Mouse (Mus musculus): Measurements from ENCODE around the gene Olfr355. TPM values are rescaled to one million over a fixed set of nuclear protein-coding genes. Genes with fewer than 3 reads are reported as not detected.

The Olfr355 gene
- not detected in 2 replicates for polyA plus RNA-seq (2014; fragmentation: Nextera tagmentation; extraction: Ambion mirVana)

DNA sequence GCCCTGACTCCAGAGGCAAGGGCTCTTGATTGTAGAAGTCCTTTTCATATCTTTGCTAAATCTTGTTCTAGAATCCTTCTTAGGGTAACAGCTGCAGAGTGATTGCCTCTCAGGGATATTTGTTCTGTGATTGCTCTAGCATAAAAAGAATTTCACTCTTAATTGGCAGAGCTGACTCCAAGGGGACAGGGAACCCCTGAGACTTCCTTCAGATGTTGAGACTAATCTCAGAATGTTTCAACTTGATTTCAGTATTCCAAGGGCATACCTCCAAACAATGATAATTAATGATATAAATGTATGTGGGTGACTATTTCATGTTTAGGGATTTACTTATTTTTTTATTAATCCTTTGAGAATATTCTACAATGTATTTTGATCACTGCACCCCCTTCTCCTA lies at the start of gene Olfr355:
TSS of gene Olfr355 (minus strand) at position 101 of the 400 bp plus-strand sequence.
- Histone ChIP-seq H3K4me3 (ENCODE audit: low read depth, low read length) (no peak within 1 kb of the TSS), H3K4me2 (no peak within 1 kb of the TSS), H3K27me3 (ENCODE audit: insufficient read depth, low read length) (no peaks in the 10 kb centered on the region), H3K36me3 (ENCODE audit: insufficient read depth) (no peaks in the 10 kb centered on the region), H3K27ac (ENCODE audit: low read depth) (no peak within 1 kb of the TSS), H3K9me3 (ENCODE audit: low read depth, low read length) (no peaks in the 10 kb centered on the region), H3K9ac (no peak within 1 kb of the TSS), H3K4me1 (ENCODE audit: insufficient read depth) (no peaks in the 10 kb centered on the region)
- ATAC-seq (ENCODE audit: insufficient read depth) (no peak), DNase-seq (no peak)
- no peak for TF ChIP-seq CTCF (IDR thresholded peaks at IDR 0.05; ENCODE audit: low read depth)

DNA sequence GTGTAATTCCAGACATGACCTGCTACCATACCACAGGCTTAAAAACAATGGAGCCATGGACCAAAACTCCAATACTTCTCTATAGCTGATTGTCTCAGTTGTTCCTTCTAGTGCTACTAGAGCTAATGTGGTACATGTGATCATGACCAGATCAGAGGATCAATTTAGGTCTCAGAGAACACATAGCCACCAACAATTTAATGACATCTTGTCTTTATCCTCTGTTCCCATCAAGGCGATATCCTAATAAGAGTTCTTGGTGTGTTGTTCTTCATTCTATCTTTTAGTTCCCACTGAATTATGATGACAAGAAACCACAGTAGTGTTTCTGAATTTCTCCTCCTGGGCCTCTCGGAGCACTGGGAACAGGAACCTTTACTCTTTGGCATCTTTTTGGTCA lies 8.1 kb upstream of the Olfr355 start, which contains the start of gene Olfr356:
TSS of gene Olfr356 (plus strand) at position 301 of the 400 bp plus-strand sequence.
- no peak for TF ChIP-seq CTCF (IDR thresholded peaks at IDR 0.05; ENCODE audit: low read depth)
- DNase-seq (no peak), ATAC-seq (ENCODE audit: insufficient read depth) (no peak)
- no peak within 1 kb of the TSS for H3K4me3 ChIP-seq (ENCODE audit: low read depth, low read length)
- H3K27me3 ChIP-seq (ENCODE audit: insufficient read depth, low read length): no peaks in the 10 kb centered on the region
- H3K9ac ChIP-seq: no peak within 1 kb of the TSS
- no peaks in the 10 kb centered on the region for H3K4me1 ChIP-seq (ENCODE audit: insufficient read depth)
- WGBS: 79% methylated on average over 2 of the region's 2 CpGs
- H3K4me2 ChIP-seq: no peak within 1 kb of the TSS
- no peak within 1 kb of the TSS for H3K27ac ChIP-seq (ENCODE audit: low read depth)
- H3K9me3 ChIP-seq (ENCODE audit: low read depth, low read length): no peaks in the 10 kb centered on the region
- H3K36me3 ChIP-seq (ENCODE audit: insufficient read depth): no peaks in the 10 kb centered on the region

DNA sequence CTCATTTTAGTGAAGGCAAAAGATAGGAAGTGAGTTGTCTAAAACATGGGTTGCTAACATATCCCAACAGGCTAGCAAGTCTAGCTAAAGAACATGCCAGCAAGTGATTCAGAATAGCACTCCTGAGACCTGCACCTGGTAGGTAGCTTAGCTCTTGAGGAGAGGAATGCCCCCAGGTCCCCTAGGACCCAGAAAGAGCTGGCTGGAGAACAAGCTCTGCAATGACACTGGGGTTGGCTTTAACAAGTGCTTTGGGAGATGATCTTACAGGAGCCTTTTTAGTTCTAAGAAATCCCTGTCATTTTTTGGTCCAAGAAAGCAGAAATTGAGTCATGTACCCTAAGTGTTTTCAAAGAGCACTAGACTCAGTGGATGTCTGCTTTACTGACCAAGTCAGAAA lies 23.3 kb downstream of the Olfr355 start, which contains the start of gene Olfr354:
TSS of gene Olfr354 (plus strand) at position 301 of the 400 bp plus-strand sequence.
- H3K27ac ChIP-seq (ENCODE audit: low read depth): no peak within 1 kb of the TSS
- no peaks in the 10 kb centered on the region for H3K4me1 ChIP-seq (ENCODE audit: insufficient read depth)
- no peak for TF ChIP-seq CTCF (IDR thresholded peaks at IDR 0.05; ENCODE audit: low read depth)
- DNase-seq (no peak), ATAC-seq (ENCODE audit: insufficient read depth) (no peak)
- H3K36me3 ChIP-seq (ENCODE audit: insufficient read depth): no peaks in the 10 kb centered on the region
- H3K27me3 ChIP-seq (ENCODE audit: insufficient read depth, low read length): no peaks in the 10 kb centered on the region
- no peaks in the 10 kb centered on the region for H3K9me3 ChIP-seq (ENCODE audit: low read depth, low read length)
- H3K4me2 ChIP-seq: no peak within 1 kb of the TSS
- no peak within 1 kb of the TSS for H3K4me3 ChIP-seq (ENCODE audit: low read depth, low read length)
- no peak within 1 kb of the TSS for H3K9ac ChIP-seq

DNA sequence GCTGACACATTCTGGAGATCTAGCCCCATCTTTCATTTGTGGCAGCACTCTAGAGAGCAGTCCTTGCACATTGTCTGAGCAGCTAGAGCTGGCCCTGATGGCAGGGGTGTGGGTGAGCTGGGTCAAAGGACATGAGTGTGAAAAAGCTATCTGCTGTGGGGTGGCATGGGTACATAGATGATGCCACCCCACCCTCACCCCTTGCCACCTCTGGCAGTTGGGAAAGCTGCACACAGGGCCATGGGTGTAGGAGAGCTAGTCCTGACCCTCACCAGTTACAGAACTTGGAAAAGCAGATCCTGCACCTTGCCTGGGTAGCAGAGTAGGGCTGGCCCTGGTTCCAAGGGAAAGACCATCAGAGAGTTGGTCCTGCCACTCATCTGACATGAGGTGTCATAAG lies 31.6 kb downstream of the Olfr355 start:
- Histone ChIP-seq H3K9ac (no peak overlapping the region), H3K27ac (ENCODE audit: low read depth) (no peak overlapping the region), H3K27me3 (ENCODE audit: insufficient read depth, low read length) (no peaks in the 10 kb centered on the region), H3K4me2 (no peak overlapping the region), H3K9me3 (ENCODE audit: low read depth, low read length) (no peaks in the 10 kb centered on the region), H3K4me1 (ENCODE audit: insufficient read depth) (no peaks in the 10 kb centered on the region), H3K4me3 (ENCODE audit: low read depth, low read length) (no peak overlapping the region), H3K36me3 (ENCODE audit: insufficient read depth) (no peaks in the 10 kb centered on the region)
- ATAC-seq (ENCODE audit: insufficient read depth) (no peak), DNase-seq (no peak)
- TF ChIP-seq CTCF (IDR thresholded peaks at IDR 0.05; ENCODE audit: low read depth): no peak

DNA sequence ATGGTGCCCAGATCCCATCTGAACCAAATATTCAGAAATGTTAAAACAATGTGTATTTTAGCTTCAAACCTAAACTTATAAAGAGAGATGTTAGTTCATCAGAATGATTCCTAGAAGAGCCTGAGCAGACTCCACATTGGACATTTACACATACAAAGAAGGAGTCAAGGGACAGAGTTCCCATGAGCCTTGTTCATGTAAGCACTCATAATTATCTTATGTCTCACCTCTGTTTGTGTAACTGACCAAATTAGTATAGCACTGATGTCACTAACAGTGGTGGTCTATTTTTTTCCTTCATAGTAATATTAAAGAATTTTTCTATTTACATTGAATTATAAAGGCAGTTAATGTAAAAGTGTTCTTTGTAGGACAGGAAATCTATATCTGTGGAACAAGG lies 35.9 kb downstream of the Olfr355 start, which contains the start of gene Olfr353:
TSS of gene Olfr353 (minus strand) at position 101 of the 400 bp plus-strand sequence.
- Histone ChIP-seq H3K9me3 (ENCODE audit: low read depth, low read length) (no peaks in the 10 kb centered on the region), H3K4me1 (ENCODE audit: insufficient read depth) (no peaks in the 10 kb centered on the region), H3K27ac (ENCODE audit: low read depth) (no peak within 1 kb of the TSS), H3K27me3 (ENCODE audit: insufficient read depth, low read length) (no peaks in the 10 kb centered on the region), H3K36me3 (ENCODE audit: insufficient read depth) (no peaks in the 10 kb centered on the region), H3K4me3 (ENCODE audit: low read depth, low read length) (no peak within 1 kb of the TSS), H3K4me2 (no peak within 1 kb of the TSS), H3K9ac (no peak within 1 kb of the TSS)
- ATAC-seq (ENCODE audit: insufficient read depth) (no peak), DNase-seq (no peak)
- no peak for TF ChIP-seq CTCF (IDR thresholded peaks at IDR 0.05; ENCODE audit: low read depth)

Other genes starting within 250 kb of the Olfr355 start
- gene Olfr346, start 243.1 kb downstream of the Olfr355 start, polyA plus RNA-seq (2014; fragmentation: Nextera tagmentation; extraction: Ambion mirVana): not detected in 2 replicates
- not detected in 2 replicates for gene Olfr347, start 197.0 kb downstream of the Olfr355 start, polyA plus RNA-seq (2014; fragmentation: Nextera tagmentation; extraction: Ambion mirVana)
- not detected in 2 replicates for gene Olfr348, start 144.6 kb downstream of the Olfr355 start, polyA plus RNA-seq (2014; fragmentation: Nextera tagmentation; extraction: Ambion mirVana)
- gene Olfr50, start 138.4 kb downstream of the Olfr355 start, polyA plus RNA-seq (2014; fragmentation: Nextera tagmentation; extraction: Ambion mirVana): not detected in 2 replicates
- gene Olfr3, start 111.9 kb downstream of the Olfr355 start, polyA plus RNA-seq (2014; fragmentation: Nextera tagmentation; extraction: Ambion mirVana): not detected in 2 replicates
- not detected in 2 replicates for gene Olfr350, start 82.6 kb downstream of the Olfr355 start, polyA plus RNA-seq (2014; fragmentation: Nextera tagmentation; extraction: Ambion mirVana)
- not detected in 2 replicates for gene Olfr351, start 66.2 kb downstream of the Olfr355 start, polyA plus RNA-seq (2014; fragmentation: Nextera tagmentation; extraction: Ambion mirVana)
- gene Olfr352, start 60.4 kb downstream of the Olfr355 start, polyA plus RNA-seq (2014; fragmentation: Nextera tagmentation; extraction: Ambion mirVana): not detected in 2 replicates
- gene Olfr353, start 36.0 kb downstream of the Olfr355 start, polyA plus RNA-seq (2014; fragmentation: Nextera tagmentation; extraction: Ambion mirVana): not detected in 2 replicates
- gene Olfr354, start 23.2 kb downstream of the Olfr355 start, polyA plus RNA-seq (2014; fragmentation: Nextera tagmentation; extraction: Ambion mirVana): not detected in 2 replicates
- gene Olfr356, start 8.2 kb upstream of the Olfr355 start, polyA plus RNA-seq (2014; fragmentation: Nextera tagmentation; extraction: Ambion mirVana): not detected in 2 replicates
- not detected in 2 replicates for gene Olfr357, start 64.9 kb upstream of the Olfr355 start, polyA plus RNA-seq (2014; fragmentation: Nextera tagmentation; extraction: Ambion mirVana)
- gene Olfr358, start 80.4 kb upstream of the Olfr355 start, polyA plus RNA-seq (2014; fragmentation: Nextera tagmentation; extraction: Ambion mirVana): not detected in 2 replicates
- not detected in 2 replicates for gene Olfr360, start 136.8 kb upstream of the Olfr355 start, polyA plus RNA-seq (2014; fragmentation: Nextera tagmentation; extraction: Ambion mirVana)
- gene Olfr361, start 160.4 kb upstream of the Olfr355 start, polyA plus RNA-seq (2014; fragmentation: Nextera tagmentation; extraction: Ambion mirVana): not detected in 2 replicates
- gene Olfr362, start 189.0 kb upstream of the Olfr355 start, polyA plus RNA-seq (2014; fragmentation: Nextera tagmentation; extraction: Ambion mirVana): not detected in 2 replicates
- not detected in 2 replicates for gene Olfr364-ps1, start 210.4 kb upstream of the Olfr355 start, polyA plus RNA-seq (2014; fragmentation: Nextera tagmentation; extraction: Ambion mirVana)